Mouse (Mus musculus): ENCODE measurements around the gene Usp32. TPM values are rescaled to one million over a fixed set of nuclear protein-coding genes. Genes with fewer than 3 reads are reported as not detected.

Gene Usp32
- polyA plus RNA-seq, 1 experiment from 2014 or later = 3.0 TPM

GRCm38 (mm10) chr11:84966696-84967095 lies 173.3 kb downstream of the Usp32 start:
- ATAC-seq (ENCODE audit: low FRiP score, low TSS enrichment) (no peak), DNase-seq (ENCODE audit: low spot score) (no peak)
- no peaks in the 10 kb centered on the region for H3K9me3 ChIP-seq (ENCODE audit: control insufficient read depth, low read length)
- H3K27me3 ChIP-seq (ENCODE audit: control insufficient read depth, insufficient read depth, low read length) = no peaks in the 10 kb centered on the region
- WGBS = 62% methylated on average over 4 of the region's 4 CpGs
- H3K4me2 ChIP-seq (replicated peaks; ENCODE audit: low read depth) = no peak overlapping the region
- no peaks in the 10 kb centered on the region for H3K36me3 ChIP-seq (ENCODE audit: control insufficient read depth, insufficient read depth, low read length)
- TF ChIP-seq EP300 (optimal IDR thresholded peaks at IDR 0.05) = no peak
- TF ChIP-seq CTCF (IDR thresholded peaks at IDR 0.05; ENCODE audit: low read depth) = no peak
- H3K27ac ChIP-seq (replicated peaks) = no peak overlapping the region
- no peaks in the 10 kb centered on the region for H3K4me1 ChIP-seq (replicated peaks; ENCODE audit: control insufficient read depth, insufficient read depth)
- H3K9ac ChIP-seq (ENCODE audit: low read length) = no peak overlapping the region
- no peak overlapping the region for H3K4me3 ChIP-seq (ENCODE audit: low read depth, low read length)

GRCm38 (mm10) chr11:84963556-84963955 lies 176.4 kb downstream of the Usp32 start:
- H3K27ac ChIP-seq (replicated peaks) = no peak overlapping the region
- H3K9me3 ChIP-seq (ENCODE audit: control insufficient read depth, low read length) = no peaks in the 10 kb centered on the region
- 78% methylated on average over 3 of the region's 3 CpGs for WGBS
- no peaks in the 10 kb centered on the region for H3K4me1 ChIP-seq (replicated peaks; ENCODE audit: control insufficient read depth, insufficient read depth)
- TF ChIP-seq EP300 (optimal IDR thresholded peaks at IDR 0.05) = no peak
- TF ChIP-seq CTCF (IDR thresholded peaks at IDR 0.05; ENCODE audit: low read depth) = no peak
- H3K4me3 ChIP-seq (ENCODE audit: low read depth, low read length) = no peak overlapping the region
- no peak for ATAC-seq (ENCODE audit: low FRiP score, low TSS enrichment)
- DNase-seq (ENCODE audit: low spot score) = no peak
- H3K36me3 ChIP-seq (ENCODE audit: control insufficient read depth, insufficient read depth, low read length) = no peaks in the 10 kb centered on the region
- no peak overlapping the region for H3K9ac ChIP-seq (ENCODE audit: low read length)
- no peaks in the 10 kb centered on the region for H3K27me3 ChIP-seq (ENCODE audit: control insufficient read depth, insufficient read depth, low read length)
- no peak overlapping the region for H3K4me2 ChIP-seq (replicated peaks; ENCODE audit: low read depth)

- Histone ChIP-seq H3K9me3 (ENCODE audit: control insufficient read depth, low read length) (no peaks in the 10 kb centered on the region), H3K4me3 (ENCODE audit: low read depth, low read length) (no peak overlapping the region), H3K9ac (ENCODE audit: low read length) (no peak overlapping the region), H3K27ac (replicated peaks) (no peak overlapping the region), H3K4me1 (replicated peaks; ENCODE audit: control insufficient read depth, insufficient read depth) (0 out of 2 replicates have a peak, but pooled peaks cover 2% of the 10 kb centered on the region), H3K27me3 (ENCODE audit: control insufficient read depth, insufficient read depth, low read length) (no peaks in the 10 kb centered on the region), H3K4me2 (replicated peaks; ENCODE audit: low read depth) (no peak overlapping the region), H3K36me3 (ENCODE audit: control insufficient read depth, insufficient read depth, low read length) (no peaks in the 10 kb centered on the region)
- ATAC-seq (ENCODE audit: low FRiP score, low TSS enrichment) = no peak
- 67% methylated on average over 4 of the region's 4 CpGs for WGBS
- TF ChIP-seq EP300 (optimal IDR thresholded peaks at IDR 0.05) (no peak), CTCF (IDR thresholded peaks at IDR 0.05; ENCODE audit: low read depth) (no peak)
- DNase-seq (ENCODE audit: low spot score) = no peak
Measured at GRCm38 (mm10) chr11:84962536-84962935, 177.4 kb downstream of the Usp32 start.

- no peak overlapping the region for H3K27ac ChIP-seq (replicated peaks)
- WGBS = 92% methylated on average over 4 of the region's 4 CpGs
- H3K9me3 ChIP-seq (ENCODE audit: control insufficient read depth, low read length) = no peaks in the 10 kb centered on the region
- no peaks in the 10 kb centered on the region for H3K27me3 ChIP-seq (ENCODE audit: control insufficient read depth, insufficient read depth, low read length)
- no peak overlapping the region for H3K4me2 ChIP-seq (replicated peaks; ENCODE audit: low read depth)
- DNase-seq (ENCODE audit: low spot score) (no peak), ATAC-seq (ENCODE audit: low FRiP score, low TSS enrichment) (no peak)
- 0 out of 2 replicates have a peak, but pooled peaks cover 2% of the 10 kb centered on the region for H3K4me1 ChIP-seq (replicated peaks; ENCODE audit: control insufficient read depth, insufficient read depth)
- no peak overlapping the region for H3K4me3 ChIP-seq (ENCODE audit: low read depth, low read length)
- no peak for TF ChIP-seq EP300 (optimal IDR thresholded peaks at IDR 0.05)
- no peaks in the 10 kb centered on the region for H3K36me3 ChIP-seq (ENCODE audit: control insufficient read depth, insufficient read depth, low read length)
- H3K9ac ChIP-seq (ENCODE audit: low read length) = no peak overlapping the region
Measured at GRCm38 (mm10) chr11:84961571-84961970, 178.4 kb downstream of the Usp32 start.

GRCm38 (mm10) chr11:84960780-84961179 lies 179.2 kb downstream of the Usp32 start:
- no peak for TF ChIP-seq EP300 (optimal IDR thresholded peaks at IDR 0.05)
- TF ChIP-seq CTCF (IDR thresholded peaks at IDR 0.05; ENCODE audit: low read depth) = no peak
- Histone ChIP-seq H3K9me3 (ENCODE audit: control insufficient read depth, low read length) (no peaks in the 10 kb centered on the region), H3K27me3 (ENCODE audit: control insufficient read depth, insufficient read depth, low read length) (no peaks in the 10 kb centered on the region), H3K27ac (replicated peaks) (no peak overlapping the region), H3K4me2 (replicated peaks; ENCODE audit: low read depth) (no peak overlapping the region), H3K4me3 (ENCODE audit: low read depth, low read length) (no peak overlapping the region), H3K36me3 (ENCODE audit: control insufficient read depth, insufficient read depth, low read length) (no peaks in the 10 kb centered on the region), H3K9ac (ENCODE audit: low read length) (no peak overlapping the region), H3K4me1 (replicated peaks; ENCODE audit: control insufficient read depth, insufficient read depth) (0 out of 2 replicates have a peak, but pooled peaks cover 2% of the 10 kb centered on the region)
- no peak for ATAC-seq (ENCODE audit: low FRiP score, low TSS enrichment)
- no peak for DNase-seq (ENCODE audit: low spot score)
- WGBS = 70% methylated on average over 6 of the region's 6 CpGs

- H3K4me3 ChIP-seq (ENCODE audit: low read depth, low read length) = no peak overlapping the region
- H3K9me3 ChIP-seq (ENCODE audit: control insufficient read depth, low read length) = no peaks in the 10 kb centered on the region
- TF ChIP-seq EP300 (optimal IDR thresholded peaks at IDR 0.05) (no peak), CTCF (IDR thresholded peaks at IDR 0.05; ENCODE audit: low read depth) (no peak)
- 0 out of 2 replicates have a peak, but pooled peaks cover 2% of the 10 kb centered on the region for H3K4me1 ChIP-seq (replicated peaks; ENCODE audit: control insufficient read depth, insufficient read depth)
- WGBS = 42% methylated on average over 3 of the region's 3 CpGs
- H3K27me3 ChIP-seq (ENCODE audit: control insufficient read depth, insufficient read depth, low read length) = no peaks in the 10 kb centered on the region
- DNase-seq (ENCODE audit: low spot score) (no peak), ATAC-seq (ENCODE audit: low FRiP score, low TSS enrichment) (no peak)
- no peak overlapping the region for H3K9ac ChIP-seq (ENCODE audit: low read length)
- H3K4me2 ChIP-seq (replicated peaks; ENCODE audit: low read depth) = no peak overlapping the region
- no peak overlapping the region for H3K27ac ChIP-seq (replicated peaks)
- no peaks in the 10 kb centered on the region for H3K36me3 ChIP-seq (ENCODE audit: control insufficient read depth, insufficient read depth, low read length)
Measured at GRCm38 (mm10) chr11:84960291-84960690, 179.7 kb downstream of the Usp32 start.
